Mouse (Mus musculus) hindbrain, embryonic 11.5 days (tissue): ENCODE measurements around the gene Slc17a5. TPM values are rescaled to one million over a fixed set of nuclear protein-coding genes. Genes with fewer than 3 reads are reported as not detected.

Experiments used
- ATAC-seq: fragments of 200-750 bp; cut with Nextera tagmentation; 2 replicates; pipeline ENCODE4 v1.8.0; 2017; ENCODE audit warnings: mild to moderate bottlenecking, moderate TSS enrichment, moderate library complexity; ENCODE audit not compliant: low FRiP score
- DNase-seq: peaks from one replicate; pipeline ENCODE4 v3.0.0-alpha.2; 2015; ENCODE audit warnings: low spot score
- H3K27ac ChIP-seq: fragments of 300-500 bp; sonication (generic); 2 replicates; pipeline ENCODE4 v1.5.1; 2014; ENCODE audit warnings: mild to moderate bottlenecking, low read depth, low read length
- H3K27me3 ChIP-seq: fragments of 300-500 bp; sonication (generic); 2 replicates; pipeline ENCODE4 v1.6.1; 2014; ENCODE audit warnings: mild to moderate bottlenecking, low read length, moderate library complexity, mixed read lengths; ENCODE audit not compliant: control insufficient read depth, insufficient read depth
- H3K36me3 ChIP-seq: fragments of 300-500 bp; sonication (generic); 2 replicates; pipeline ENCODE4 v1.6.1; 2014; ENCODE audit warnings: mild to moderate bottlenecking, low read length, moderate library complexity, mixed read lengths; ENCODE audit not compliant: control insufficient read depth, insufficient read depth
- H3K4me1 ChIP-seq: fragments of 300-500 bp; sonication (generic); replicated peaks from 2 replicates; pipeline ENCODE4 v1.6.1; 2014; ENCODE audit warnings: low read length, mixed read lengths; ENCODE audit not compliant: control insufficient read depth, insufficient read depth
- H3K4me2 ChIP-seq: fragments of 300-500 bp; sonication (generic); replicated peaks from 2 replicates; pipeline ENCODE4 v1.6.1; 2014; ENCODE audit warnings: mild to moderate bottlenecking, low read depth, low read length
- H3K4me3 ChIP-seq: fragments of 300-500 bp; sonication (generic); 2 replicates; pipeline ENCODE4 v1.5.1; 2014; ENCODE audit warnings: low read depth, low read length
- H3K9ac ChIP-seq: fragments of 300-500 bp; sonication (generic); 2 replicates; pipeline ENCODE4 v1.6.1; 2014; ENCODE audit warnings: low read depth, low read length
- H3K9me3 ChIP-seq: fragments of 300-500 bp; sonication (generic); 2 replicates; pipeline ENCODE4 v1.6.1; 2016; ENCODE audit warnings: low read length; ENCODE audit not compliant: control insufficient read depth
- WGBS: fragments of 180-500 bp; shearing (Covaris S2); extraction: QIAGEN DNeasy Blood & Tissue Kit; methylation state at CpG from one replicate; pipeline ENCODE4 v1.1.7; 2014; 5-methylcytosine and 5-hydroxymethylcytosine counted together
- polyA plus RNA-seq: library from polyadenylated mRNA; unstranded; fragments of >200 nt; fragmentation: Nextera tagmentation; extraction: Ambion mirVana; gene quantifications from 2 replicates; pipeline ENCODE4 v1.2.1, GENCODE M21; 2014

The Slc17a5 gene
- polyA plus RNA-seq, 1 experiment from 2014 or later, result 12.8 TPM

DNA sequence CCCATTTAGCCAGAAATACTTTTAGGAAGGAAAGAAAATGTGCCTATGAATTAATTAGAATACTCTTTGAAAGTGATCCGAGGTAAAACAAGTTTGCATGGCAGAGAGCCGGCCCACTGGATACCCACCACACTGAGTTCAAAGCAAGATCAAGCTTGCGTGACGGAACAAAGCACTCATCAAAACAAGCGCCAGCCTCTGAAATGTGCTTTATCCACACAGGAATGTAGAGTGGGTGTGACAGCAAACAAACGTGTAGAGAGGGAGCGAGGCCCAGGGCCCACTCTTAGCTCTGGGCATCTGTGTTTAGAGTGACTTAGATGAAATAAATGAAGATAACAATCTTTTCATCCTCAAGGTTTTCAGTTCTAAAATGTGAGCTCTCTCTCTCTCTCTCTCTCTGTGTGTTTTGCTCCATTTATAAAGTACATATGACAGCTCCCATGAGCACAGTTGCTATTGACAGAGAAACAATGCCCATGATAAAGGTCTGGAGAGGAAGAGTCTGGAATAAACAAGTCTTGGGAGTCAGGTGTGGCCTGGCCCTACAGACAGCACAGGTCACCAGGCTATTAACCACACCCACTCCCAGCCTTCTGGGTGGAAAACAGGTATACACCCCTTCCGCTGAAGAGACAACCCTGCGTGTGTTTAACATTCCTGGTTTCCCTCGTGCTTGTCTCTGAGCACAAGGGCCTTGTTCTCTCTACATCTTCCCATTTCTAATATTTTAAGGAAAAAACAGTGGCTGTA lies 8.0 kb downstream of the Slc17a5 start:
- Histone ChIP-seq H3K27ac (no peak overlapping the region), H3K4me2 (no peak overlapping the region), H3K4me1 (no peaks in the 10 kb centered on the region), H3K9me3 (no peaks in the 10 kb centered on the region), H3K9ac (no peak overlapping the region), H3K4me3 (no peak overlapping the region), H3K27me3 (no peaks in the 10 kb centered on the region), H3K36me3 (0 out of 2 replicates have a peak, but pooled peaks cover 4% of the 10 kb centered on the region)
- no peak for DNase-seq
- 58% methylated on average over 10 of the region's 10 CpGs for WGBS
- ATAC-seq, result no peak

DNA sequence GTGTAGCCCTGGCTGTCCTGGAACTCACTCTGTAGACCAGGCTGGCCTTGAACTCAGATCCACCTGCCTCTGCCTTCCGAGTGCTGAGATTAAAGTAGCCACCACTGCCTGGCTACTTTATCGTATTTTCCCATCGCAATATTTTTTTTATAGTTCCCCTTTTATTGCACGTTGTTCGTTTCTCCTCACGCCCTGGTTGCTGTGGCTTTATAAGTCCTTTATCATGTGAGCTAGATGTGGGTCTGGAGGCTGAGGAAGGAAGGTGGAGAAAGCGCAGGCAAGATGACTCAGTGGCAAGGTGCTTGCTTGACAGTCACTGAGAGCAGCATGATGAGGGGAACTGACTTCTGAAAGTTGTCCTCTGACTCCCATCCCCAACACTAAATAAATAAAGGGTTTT lies 9.0 kb downstream of the Slc17a5 start:
- H3K4me3 ChIP-seq, result no peak overlapping the region
- no peaks in the 10 kb centered on the region for H3K4me1 ChIP-seq
- H3K9me3 ChIP-seq, result no peaks in the 10 kb centered on the region
- WGBS, result 92% methylated on average over 7 of the region's 7 CpGs
- 0 out of 2 replicates have a peak, but pooled peaks cover 4% of the 10 kb centered on the region for H3K36me3 ChIP-seq
- H3K4me2 ChIP-seq, result no peak overlapping the region
- H3K9ac ChIP-seq, result no peak overlapping the region
- DNase-seq, result no peak
- ATAC-seq, result no peak
- H3K27me3 ChIP-seq, result no peaks in the 10 kb centered on the region
- H3K27ac ChIP-seq, result no peak overlapping the region

DNA sequence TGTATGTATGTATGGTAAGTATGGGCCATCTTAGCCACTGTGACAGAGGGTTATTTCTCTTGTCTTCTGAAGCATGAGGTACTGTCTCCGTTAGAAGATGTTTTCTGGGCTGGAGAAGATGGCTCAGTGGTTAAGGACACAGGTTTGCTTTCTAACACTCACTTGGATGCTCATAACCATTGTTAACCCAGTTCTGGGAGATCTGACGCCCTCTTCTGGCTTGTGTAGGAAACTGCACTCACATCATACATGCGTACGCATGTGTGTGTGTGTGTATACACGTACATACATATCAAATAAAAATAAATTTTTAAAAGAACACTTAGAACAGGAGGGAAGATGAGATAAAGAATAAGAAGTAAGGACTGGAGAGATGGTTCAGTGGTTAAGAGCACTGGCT lies 11.4 kb downstream of the Slc17a5 start:
- no peaks in the 10 kb centered on the region for H3K27me3 ChIP-seq
- WGBS, result 93% methylated on average over 5 of the region's 5 CpGs
- H3K4me3 ChIP-seq, result no peak overlapping the region

DNA sequence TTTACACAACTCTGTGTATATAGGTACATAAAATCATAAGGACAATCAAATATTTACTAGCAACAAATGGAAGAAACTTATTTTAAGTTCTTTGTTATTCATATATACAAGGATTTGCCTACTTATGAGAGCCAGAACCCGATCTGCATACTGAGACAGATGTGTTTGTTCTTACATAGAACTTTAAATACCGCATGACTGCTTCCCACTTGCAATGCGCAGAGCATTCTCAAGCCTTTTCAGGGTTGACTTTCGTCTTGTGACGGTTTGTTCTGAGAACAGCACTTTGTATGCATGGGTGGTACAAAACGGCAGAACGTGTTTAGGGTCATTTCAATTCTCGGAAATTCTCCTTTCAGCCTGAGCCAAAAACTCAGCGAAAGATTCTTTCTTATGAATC lies 17.9 kb downstream of the Slc17a5 start:
- Histone ChIP-seq H3K4me2 (no peak overlapping the region), H3K27me3 (no peaks in the 10 kb centered on the region), H3K36me3 (no peaks in the 10 kb centered on the region), H3K27ac (no peak overlapping the region), H3K9me3 (no peaks in the 10 kb centered on the region), H3K4me3 (no peak overlapping the region), H3K9ac (no peak overlapping the region), H3K4me1 (no peaks in the 10 kb centered on the region)
- ATAC-seq (no peak), DNase-seq (no peak)
- WGBS, result 91% methylated on average over 9 of the region's 9 CpGs

More for the DNA sequence above, 11.4 kb downstream of the Slc17a5 start:
- DNase-seq (no peak), ATAC-seq (no peak)
- no peak overlapping the region for H3K9ac ChIP-seq
- no peak overlapping the region for H3K27ac ChIP-seq
- H3K9me3 ChIP-seq, result no peaks in the 10 kb centered on the region
- H3K4me1 ChIP-seq, result no peaks in the 10 kb centered on the region
- no peak overlapping the region for H3K4me2 ChIP-seq
- H3K36me3 ChIP-seq, result 0 out of 2 replicates have a peak, but pooled peaks cover 4% of the 10 kb centered on the region

DNA sequence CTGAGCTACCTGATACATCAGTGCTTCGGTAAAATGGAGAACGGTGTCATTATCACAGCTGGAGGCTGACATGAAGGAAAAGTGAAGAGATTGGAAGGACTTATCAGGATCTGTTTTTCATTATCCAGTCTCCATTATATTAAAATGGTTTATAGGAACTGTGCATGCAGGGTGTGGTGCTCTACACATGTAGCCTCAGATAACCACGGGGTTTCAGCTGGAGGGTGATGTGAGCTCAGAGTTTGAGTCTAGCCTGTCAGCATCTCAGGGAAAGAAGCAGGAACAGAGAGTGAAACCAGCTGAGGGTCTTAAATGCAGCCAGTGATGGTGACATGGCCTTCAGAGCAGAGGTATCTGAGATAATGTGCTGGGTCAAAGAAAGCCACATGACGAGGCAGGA lies 28.4 kb downstream of the Slc17a5 start:
- H3K27ac ChIP-seq, result no peak overlapping the region

DNA sequence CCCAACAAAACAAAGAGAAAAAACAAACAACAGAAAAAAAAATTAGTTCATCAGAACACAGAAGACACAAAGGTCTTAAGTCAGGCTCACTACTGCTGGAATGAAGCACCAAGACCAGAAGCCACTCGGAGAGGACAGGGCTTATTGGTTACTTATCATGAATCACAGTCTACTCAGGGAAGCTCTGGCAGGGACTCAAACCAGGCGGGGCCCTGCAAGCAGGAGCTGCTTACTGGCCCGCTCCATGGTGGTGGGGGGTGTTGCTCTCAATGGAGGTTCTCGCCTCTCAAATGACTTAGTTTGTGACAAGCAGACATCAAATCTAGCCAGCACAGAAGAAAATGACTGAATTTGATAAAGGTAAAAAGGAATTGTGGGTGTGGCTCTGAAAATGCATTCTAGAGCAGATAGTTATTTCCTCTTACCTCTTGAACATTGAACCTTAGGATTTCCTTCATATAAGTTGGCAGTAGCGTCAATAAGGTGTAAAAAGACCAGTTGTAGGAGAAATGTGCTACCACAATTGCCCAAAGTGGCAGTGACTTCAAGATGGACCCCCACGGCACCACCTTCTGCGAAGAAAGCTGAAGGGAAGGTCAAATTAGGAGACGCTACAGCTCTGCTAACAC lies 29.1 kb downstream of the Slc17a5 start:
- Histone ChIP-seq H3K27me3 (no peaks in the 10 kb centered on the region), H3K4me1 (no peaks in the 10 kb centered on the region), H3K9ac (no peak overlapping the region), H3K36me3 (no peaks in the 10 kb centered on the region), H3K4me2 (no peak overlapping the region), H3K27ac (no peak overlapping the region), H3K4me3 (no peak overlapping the region), H3K9me3 (no peaks in the 10 kb centered on the region)
- no peak for DNase-seq
- ATAC-seq, result no peak
- 84% methylated on average over 8 of the region's 8 CpGs for WGBS

More for the DNA sequence above, 28.4 kb downstream of the Slc17a5 start:
- Histone ChIP-seq H3K27me3 (no peaks in the 10 kb centered on the region), H3K4me3 (no peak overlapping the region), H3K9ac (no peak overlapping the region), H3K36me3 (no peaks in the 10 kb centered on the region), H3K4me1 (no peaks in the 10 kb centered on the region), H3K9me3 (no peaks in the 10 kb centered on the region), H3K4me2 (no peak overlapping the region)
- ATAC-seq (no peak), DNase-seq (no peak)
- WGBS, result 80% methylated on average over 4 of the region's 4 CpGs

DNA sequence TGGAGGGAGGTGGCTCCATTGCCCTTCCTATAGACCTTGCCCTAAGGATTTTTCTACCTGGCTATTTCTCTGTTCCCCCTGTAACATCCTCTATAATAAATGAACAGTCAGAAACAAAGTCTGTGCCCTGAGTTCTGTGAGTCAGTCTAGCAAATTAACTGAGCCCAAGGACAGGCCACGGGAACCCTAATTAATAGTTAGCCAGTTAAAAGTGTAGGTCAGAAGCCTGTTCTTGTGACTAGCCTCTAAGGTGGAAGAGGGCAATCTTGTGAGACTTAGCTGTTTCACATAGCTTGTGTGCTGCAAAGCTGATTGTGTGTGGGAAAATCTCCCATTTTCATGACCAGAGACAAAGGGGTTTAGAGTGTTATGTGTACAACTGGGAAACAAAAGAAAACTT lies 30.8 kb downstream of the Slc17a5 start:
- no peak for DNase-seq
- Histone ChIP-seq H3K36me3 (no peaks in the 10 kb centered on the region), H3K4me1 (no peaks in the 10 kb centered on the region), H3K4me2 (no peak overlapping the region), H3K9me3 (no peaks in the 10 kb centered on the region), H3K27ac (no peak overlapping the region), H3K27me3 (no peaks in the 10 kb centered on the region), H3K9ac (no peak overlapping the region), H3K4me3 (no peak overlapping the region)
- no peak for ATAC-seq
- 83% methylated on average over 1 of the region's 1 CpGs for WGBS

DNA sequence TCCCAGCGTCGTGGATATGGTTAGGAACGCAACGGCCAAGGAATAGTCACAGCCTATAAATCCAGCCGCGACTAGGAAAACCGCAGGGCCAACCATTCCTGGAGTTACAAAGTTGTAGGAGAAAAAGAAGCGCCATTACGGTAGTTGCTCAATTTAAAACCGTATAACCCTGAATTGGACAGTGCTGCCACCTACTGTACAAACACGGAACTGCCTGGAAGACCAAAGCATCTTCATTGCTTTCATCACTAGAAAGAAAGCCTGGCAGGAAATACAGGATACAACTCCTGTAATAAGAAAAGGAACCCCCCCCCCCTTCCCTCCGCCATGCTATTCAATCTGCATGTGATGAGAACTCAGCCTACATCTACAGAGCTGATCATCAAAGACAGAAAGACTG lies 34.9 kb downstream of the Slc17a5 start:
- Histone ChIP-seq H3K36me3 (no peaks in the 10 kb centered on the region), H3K9ac (no peak overlapping the region), H3K27me3 (no peaks in the 10 kb centered on the region), H3K4me2 (no peak overlapping the region), H3K27ac (no peak overlapping the region), H3K4me1 (no peaks in the 10 kb centered on the region), H3K4me3 (no peak overlapping the region), H3K9me3 (no peaks in the 10 kb centered on the region)
- 44% methylated on average over 12 of the region's 12 CpGs for WGBS
- DNase-seq (peak; percentile 83), ATAC-seq (no peak)

DNA sequence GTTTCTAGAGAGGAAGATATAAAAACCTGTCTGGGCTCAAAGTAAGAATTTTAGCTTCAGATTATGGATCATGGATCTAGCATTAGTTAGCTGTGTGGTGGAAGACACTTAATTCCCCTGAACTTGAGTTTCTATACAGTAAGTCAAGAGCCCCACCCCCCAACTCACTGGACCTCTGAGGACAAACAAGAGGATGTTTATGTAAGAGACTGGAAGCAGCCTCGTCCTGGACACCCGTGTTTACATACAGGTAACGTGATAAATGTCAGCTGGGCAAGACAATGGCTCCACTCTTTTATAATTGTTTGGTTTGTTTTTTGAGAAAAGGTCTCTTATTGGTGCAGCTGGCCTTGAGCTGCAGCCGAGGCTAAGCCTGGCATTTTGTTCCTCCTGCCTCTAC lies 36.1 kb downstream of the Slc17a5 start:
- 70% methylated on average over 4 of the region's 4 CpGs for WGBS
- Histone ChIP-seq H3K9ac (no peak overlapping the region), H3K4me3 (no peak overlapping the region)

More for the DNA sequence above, 36.1 kb downstream of the Slc17a5 start:
- ATAC-seq, result no peak
- H3K27me3 ChIP-seq, result no peaks in the 10 kb centered on the region
- no peaks in the 10 kb centered on the region for H3K36me3 ChIP-seq
- no peak overlapping the region for H3K27ac ChIP-seq
- H3K9me3 ChIP-seq, result no peaks in the 10 kb centered on the region
- H3K4me1 ChIP-seq, result no peaks in the 10 kb centered on the region
- no peak for DNase-seq
- no peak overlapping the region for H3K4me2 ChIP-seq
